Mouse (Mus musculus) neural tube, embryonic 15.5 days (tissue): ENCODE results near the gene Cpne5. TPM values are rescaled to one million over a fixed set of nuclear protein-coding genes. Genes with fewer than 3 reads are reported as not detected.

Experiments used
- ATAC-seq: fragments of 200-750 bp; cut with Nextera tagmentation; 2 replicates; pipeline ENCODE4 v1.8.0; 2017; ENCODE audit warnings: mild to moderate bottlenecking, moderate TSS enrichment, moderate library complexity; ENCODE audit not compliant: low FRiP score
- H3K27ac ChIP-seq: fragments of 300-500 bp; sonication (generic); replicated peaks from 2 replicates; pipeline ENCODE4 v1.5.1; 2015; ENCODE audit warnings: mild to moderate bottlenecking, inconsistent platforms
- H3K27me3 ChIP-seq: fragments of 300-500 bp; sonication (generic); replicated peaks from 2 replicates; pipeline ENCODE4 v1.6.1; 2015; ENCODE audit warnings: inconsistent platforms
- H3K36me3 ChIP-seq: fragments of 300-500 bp; sonication (generic); 2 replicates; pipeline ENCODE4 v1.6.1; 2015; ENCODE audit warnings: inconsistent platforms
- H3K4me1 ChIP-seq: fragments of 300-500 bp; sonication (generic); 2 replicates; pipeline ENCODE4 v1.6.1; 2015; ENCODE audit warnings: inconsistent platforms
- H3K4me2 ChIP-seq: fragments of 300-500 bp; sonication (generic); 2 replicates; pipeline ENCODE4 v1.6.1; 2015; ENCODE audit warnings: inconsistent platforms, mild to moderate bottlenecking, moderate library complexity
- H3K4me3 ChIP-seq: fragments of 300-500 bp; sonication (generic); replicated peaks from 2 replicates; pipeline ENCODE4 v1.5.1; 2015; ENCODE audit warnings: mild to moderate bottlenecking, inconsistent platforms
- H3K9ac ChIP-seq: fragments of 300-500 bp; sonication (generic); replicated peaks from 2 replicates; pipeline ENCODE4 v1.6.1; 2015; ENCODE audit warnings: mild to moderate bottlenecking, inconsistent platforms
- H3K9me3 ChIP-seq: fragments of 300-500 bp; sonication (generic); replicated peaks from 2 replicates; pipeline ENCODE4 v1.6.1; 2016; ENCODE audit warnings: inconsistent platforms
- WGBS: fragments of 180-500 bp; shearing (Covaris S2); methylation state at CpG from one replicate; pipeline ENCODE4 v1.1.7; 2015; ENCODE audit warnings: mixed read lengths; 5-methylcytosine and 5-hydroxymethylcytosine counted together
- polyA plus RNA-seq: library from polyadenylated mRNA; unstranded; fragments of >200 nt; fragmentation: Nextera tagmentation; extraction: Ambion mirVana; gene quantifications from 2 replicates; pipeline ENCODE4 v1.2.1, GENCODE M21; 2015

Cpne5 gene
- polyA plus RNA-seq, 1 experiment from 2014 or later: 61.2 TPM

GRCm38 (mm10) chr17:29147773-29148172 lies 90.2 kb downstream of the Cpne5 start:
- no peaks in the 10 kb centered on the region for H3K9me3 ChIP-seq
- H3K36me3 ChIP-seq: no peaks in the 10 kb centered on the region
- H3K4me2 ChIP-seq: no peak overlapping the region
- H3K9ac ChIP-seq: no peak overlapping the region
- no peaks in the 10 kb centered on the region for H3K27me3 ChIP-seq
- peaks cover 4% of the 10 kb centered on the region; the same call in 1 of the 2 replicates for H3K4me1 ChIP-seq
- no peak overlapping the region for H3K4me3 ChIP-seq
- ATAC-seq: no peak
- no peak overlapping the region for H3K27ac ChIP-seq
- WGBS: 82% methylated on average over 6 of the region's 6 CpGs

GRCm38 (mm10) chr17:29147273-29147672 lies 90.7 kb downstream of the Cpne5 start:
- WGBS: 85% methylated on average over 14 of the region's 14 CpGs
- no peak overlapping the region for H3K27ac ChIP-seq
- ATAC-seq: no peak

DNA sequence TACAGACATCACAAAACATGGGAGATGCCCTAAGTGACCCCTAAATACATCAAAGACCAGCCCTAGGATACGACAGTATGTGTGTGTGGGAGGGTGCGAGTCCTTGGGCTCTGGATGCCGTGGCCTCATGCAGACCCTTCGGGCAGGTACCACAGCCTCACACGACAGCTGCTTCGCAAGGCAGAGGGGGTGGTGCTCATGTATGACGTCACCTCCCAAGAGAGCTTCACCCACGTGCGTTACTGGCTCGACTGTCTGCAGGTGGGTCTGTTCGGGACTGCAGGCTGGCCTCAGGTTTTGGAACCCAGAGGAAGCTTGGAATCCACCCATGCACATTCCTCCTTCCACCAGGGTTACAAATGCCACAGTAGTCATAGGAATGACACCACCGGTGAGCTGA lies 92.9 kb downstream of the Cpne5 start:
- no peak overlapping the region for H3K4me2 ChIP-seq
- no peak for ATAC-seq
- H3K9ac ChIP-seq: no peak overlapping the region
- no peaks in the 10 kb centered on the region for H3K27me3 ChIP-seq
- no peaks in the 10 kb centered on the region for H3K36me3 ChIP-seq
- no peaks in the 10 kb centered on the region for H3K9me3 ChIP-seq
- peaks cover 4% of the 10 kb centered on the region; the same call in 1 of the 2 replicates for H3K4me1 ChIP-seq
- no peak overlapping the region for H3K27ac ChIP-seq
- 89% methylated on average over 12 of the region's 12 CpGs for WGBS
- H3K4me3 ChIP-seq: no peak overlapping the region

More at GRCm38 (mm10) chr17:29147273-29147672, 90.7 kb downstream of the Cpne5 start:
- Histone ChIP-seq H3K9ac (no peak overlapping the region), H3K4me2 (no peak overlapping the region), H3K4me3 (no peak overlapping the region), H3K27me3 (no peaks in the 10 kb centered on the region), H3K9me3 (no peaks in the 10 kb centered on the region), H3K4me1 (peaks cover 4% of the 10 kb centered on the region; the same call in 1 of the 2 replicates), H3K36me3 (no peaks in the 10 kb centered on the region)

DNA sequence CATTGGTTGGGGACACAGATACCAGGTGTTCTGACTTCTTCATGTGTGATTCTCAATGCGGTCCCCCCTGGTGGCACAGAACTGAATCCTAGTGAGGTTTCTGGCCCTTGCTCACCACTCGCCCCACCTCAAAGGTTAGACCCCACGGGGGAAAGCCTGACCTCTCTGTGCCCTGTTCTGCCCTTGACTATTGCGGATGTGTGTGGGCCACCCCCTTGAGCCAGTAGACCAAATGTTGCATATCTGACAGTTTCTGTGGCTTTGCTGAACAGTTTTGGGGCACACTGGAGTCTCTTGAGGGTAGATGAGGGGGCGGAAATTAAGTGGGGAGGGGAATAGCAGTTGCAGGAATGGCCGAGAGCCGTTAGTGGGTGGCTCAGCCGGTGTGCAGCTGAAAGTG lies 94.7 kb downstream of the Cpne5 start:
- no peaks in the 10 kb centered on the region for H3K4me1 ChIP-seq
- no peak overlapping the region for H3K4me2 ChIP-seq
- H3K36me3 ChIP-seq: no peaks in the 10 kb centered on the region
- H3K4me3 ChIP-seq: no peak overlapping the region
- no peaks in the 10 kb centered on the region for H3K27me3 ChIP-seq
- no peaks in the 10 kb centered on the region for H3K9me3 ChIP-seq
- WGBS: 84% methylated on average over 8 of the region's 8 CpGs
- H3K9ac ChIP-seq: no peak overlapping the region
- H3K27ac ChIP-seq: no peak overlapping the region
- ATAC-seq: no peak

DNA sequence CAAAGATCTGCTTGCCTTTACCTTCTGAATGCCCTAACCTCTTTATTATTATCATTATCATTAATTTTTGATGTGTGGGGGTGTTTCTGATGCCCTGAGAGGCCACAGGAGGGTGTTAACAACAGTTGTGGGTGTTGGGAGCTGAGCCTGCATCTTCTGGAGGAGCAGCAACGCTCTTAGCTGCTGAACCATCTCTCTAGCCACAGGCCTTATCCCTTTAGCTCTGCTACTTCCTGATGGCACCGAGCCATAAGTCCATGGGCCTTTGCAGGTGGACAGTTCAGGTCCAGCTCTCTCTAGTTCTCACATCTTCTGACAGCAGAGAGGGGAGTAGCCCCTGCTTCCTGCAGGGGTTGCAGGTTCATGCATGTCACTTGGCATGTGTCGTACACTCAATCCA lies 96.4 kb downstream of the Cpne5 start:
- Histone ChIP-seq H3K9me3 (no peaks in the 10 kb centered on the region), H3K27ac (no peak overlapping the region), H3K4me2 (no peak overlapping the region), H3K4me3 (no peak overlapping the region), H3K36me3 (no peaks in the 10 kb centered on the region), H3K4me1 (no peaks in the 10 kb centered on the region), H3K9ac (no peak overlapping the region), H3K27me3 (no peaks in the 10 kb centered on the region)
- 95% methylated on average over 3 of the region's 3 CpGs for WGBS
- ATAC-seq: no peak

DNA sequence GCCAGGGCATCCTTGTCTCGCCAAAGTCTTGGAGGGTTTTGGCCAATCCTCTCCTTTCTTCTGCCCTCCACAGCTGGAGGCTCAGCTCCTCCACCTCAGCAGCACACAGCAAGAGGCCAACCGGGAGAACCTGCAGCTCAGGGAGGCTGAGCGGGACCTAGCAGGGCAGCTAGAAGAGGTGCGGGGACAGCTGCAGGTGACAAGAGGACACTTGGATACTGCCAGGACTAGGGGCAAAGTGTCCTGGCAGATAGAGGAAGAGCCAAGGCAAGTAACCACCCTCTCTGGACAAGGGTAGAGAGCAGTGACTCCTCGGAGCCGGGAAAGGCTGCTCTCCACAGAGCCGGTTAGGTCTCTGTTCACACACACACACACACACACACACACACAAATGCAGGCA lies 100.1 kb downstream of the Cpne5 start:
- no peak for ATAC-seq
- Histone ChIP-seq H3K4me2 (no peak overlapping the region), H3K27me3 (no peaks in the 10 kb centered on the region), H3K9ac (no peak overlapping the region), H3K27ac (no peak overlapping the region), H3K4me1 (no peaks in the 10 kb centered on the region), H3K9me3 (no peaks in the 10 kb centered on the region), H3K4me3 (no peak overlapping the region), H3K36me3 (no peaks in the 10 kb centered on the region)
- WGBS: 87% methylated on average over 7 of the region's 7 CpGs

GRCm38 (mm10) chr17:29136236-29136635 lies 101.7 kb downstream of the Cpne5 start:
- Histone ChIP-seq H3K27ac (no peak overlapping the region), H3K36me3 (no peaks in the 10 kb centered on the region), H3K4me1 (no peaks in the 10 kb centered on the region), H3K9me3 (no peaks in the 10 kb centered on the region), H3K27me3 (no peaks in the 10 kb centered on the region), H3K9ac (no peak overlapping the region), H3K4me3 (no peak overlapping the region), H3K4me2 (no peak overlapping the region)
- WGBS: 76% methylated on average over 6 of the region's 6 CpGs
- ATAC-seq: no peak

GRCm38 (mm10) chr17:29135066-29135465 lies 102.9 kb downstream of the Cpne5 start:
- no peak overlapping the region for H3K27ac ChIP-seq
- H3K4me3 ChIP-seq: no peak overlapping the region
- no peak for ATAC-seq
- H3K36me3 ChIP-seq: no peaks in the 10 kb centered on the region
- H3K27me3 ChIP-seq: no peaks in the 10 kb centered on the region
- no peaks in the 10 kb centered on the region for H3K9me3 ChIP-seq
- no peak overlapping the region for H3K9ac ChIP-seq
- no peaks in the 10 kb centered on the region for H3K4me1 ChIP-seq
- H3K4me2 ChIP-seq: no peak overlapping the region
- 76% methylated on average over 5 of the region's 5 CpGs for WGBS

DNA sequence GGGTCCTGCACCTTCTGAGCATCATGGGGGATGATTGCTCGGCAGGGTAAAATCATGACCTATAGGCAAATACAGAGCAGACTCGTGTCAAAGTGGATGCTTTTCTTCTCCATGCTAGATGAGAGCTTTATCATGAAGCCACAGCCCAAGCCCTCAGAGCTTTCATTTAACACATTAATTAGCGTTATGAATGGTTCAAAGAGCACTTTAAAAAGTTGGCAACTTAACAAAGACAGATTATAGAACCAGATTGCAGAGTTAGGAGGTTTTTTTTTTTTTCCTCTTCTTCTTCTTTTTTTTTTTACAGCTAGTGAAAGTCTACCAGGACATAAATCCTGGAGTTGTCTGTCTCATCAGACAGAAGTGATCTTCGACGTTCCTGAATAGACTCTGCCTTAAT lies 108.6 kb downstream of the Cpne5 start:
- WGBS: 33% methylated on average over 5 of the region's 5 CpGs
- H3K4me1 ChIP-seq: no peaks in the 10 kb centered on the region

GRCm38 (mm10) chr17:29126561-29126960 lies 111.4 kb downstream of the Cpne5 start:
- H3K27me3 ChIP-seq: no peaks in the 10 kb centered on the region
- H3K4me2 ChIP-seq: no peak overlapping the region
- H3K4me1 ChIP-seq: no peaks in the 10 kb centered on the region
- no peak overlapping the region for H3K27ac ChIP-seq
- no peak overlapping the region for H3K4me3 ChIP-seq
- H3K36me3 ChIP-seq: no peaks in the 10 kb centered on the region
- ATAC-seq: no peak
- no peak overlapping the region for H3K9ac ChIP-seq
- no peaks in the 10 kb centered on the region for H3K9me3 ChIP-seq
- 96% methylated on average over 3 of the region's 3 CpGs for WGBS

More for the DNA sequence above, 108.6 kb downstream of the Cpne5 start:
- no peak for ATAC-seq
- no peaks in the 10 kb centered on the region for H3K9me3 ChIP-seq
- no peak overlapping the region for H3K27ac ChIP-seq
- H3K4me3 ChIP-seq: no peak overlapping the region
- H3K4me2 ChIP-seq: no peak overlapping the region
- H3K36me3 ChIP-seq: no peaks in the 10 kb centered on the region
- no peak overlapping the region for H3K9ac ChIP-seq
- H3K27me3 ChIP-seq: no peaks in the 10 kb centered on the region

DNA sequence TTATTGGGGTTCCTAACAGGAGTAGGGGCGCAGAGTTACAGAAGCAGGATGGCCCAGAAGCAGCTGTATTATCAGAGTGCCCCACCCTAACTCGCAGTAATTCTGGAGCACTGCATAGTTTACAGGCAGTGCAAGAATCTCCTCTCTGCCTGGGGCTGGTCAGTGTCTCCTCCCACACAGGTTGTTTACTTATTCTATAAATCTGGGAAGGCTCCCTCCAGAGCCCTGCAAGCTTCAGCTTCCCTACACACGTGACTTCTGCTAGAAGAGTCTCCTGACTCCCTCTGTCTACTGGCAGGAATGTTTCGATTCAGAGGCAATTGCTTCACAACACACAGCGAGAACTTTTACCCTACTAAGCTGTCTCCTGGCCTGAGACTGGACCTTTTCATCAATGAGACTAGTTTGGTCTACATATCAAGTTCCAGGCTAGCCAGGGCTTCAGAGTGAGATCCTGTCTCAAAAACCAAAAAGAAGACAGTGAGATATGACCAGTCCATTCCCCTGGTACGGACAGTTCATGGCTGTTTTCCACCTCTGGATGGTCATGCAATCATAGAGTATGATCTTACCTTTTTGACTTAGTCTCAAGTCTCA lies 114.3 kb downstream of the Cpne5 start:
- no peak overlapping the region for H3K4me3 ChIP-seq
- WGBS: 74% methylated on average over 6 of the region's 6 CpGs
- H3K27me3 ChIP-seq: no peaks in the 10 kb centered on the region
- H3K27ac ChIP-seq: no peak overlapping the region
- H3K9ac ChIP-seq: no peak overlapping the region
- H3K4me1 ChIP-seq: no peaks in the 10 kb centered on the region
- no peaks in the 10 kb centered on the region for H3K9me3 ChIP-seq
- no peak overlapping the region for H3K4me2 ChIP-seq
- ATAC-seq: no peak
- no peaks in the 10 kb centered on the region for H3K36me3 ChIP-seq

DNA sequence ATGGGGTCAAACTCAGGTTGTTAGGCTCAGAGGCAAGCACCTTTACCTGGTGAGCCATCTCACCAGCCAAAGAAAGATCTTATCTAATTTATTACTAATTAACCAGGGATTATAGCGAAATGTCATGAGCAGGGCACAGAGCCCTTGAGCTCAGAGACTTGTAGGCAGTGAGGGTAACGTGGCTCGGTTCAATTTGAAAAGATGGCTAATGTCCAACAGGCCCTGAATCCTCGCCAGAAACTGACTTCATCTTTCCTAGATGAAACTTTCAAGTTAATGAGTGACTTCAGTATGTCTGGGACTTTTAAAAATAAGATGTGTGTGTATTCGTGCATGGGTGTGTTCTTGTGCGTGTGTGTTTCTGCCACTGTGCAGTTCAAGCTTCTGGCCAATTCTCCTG lies 115.2 kb downstream of the Cpne5 start:
- H3K9me3 ChIP-seq: no peaks in the 10 kb centered on the region
- H3K27me3 ChIP-seq: no peaks in the 10 kb centered on the region
- no peak overlapping the region for H3K4me3 ChIP-seq
- no peak overlapping the region for H3K27ac ChIP-seq
- no peaks in the 10 kb centered on the region for H3K36me3 ChIP-seq
- no peak overlapping the region for H3K4me2 ChIP-seq
- H3K9ac ChIP-seq: no peak overlapping the region
- no peak for ATAC-seq
- 76% methylated on average over 6 of the region's 6 CpGs for WGBS
- H3K4me1 ChIP-seq: no peaks in the 10 kb centered on the region

DNA sequence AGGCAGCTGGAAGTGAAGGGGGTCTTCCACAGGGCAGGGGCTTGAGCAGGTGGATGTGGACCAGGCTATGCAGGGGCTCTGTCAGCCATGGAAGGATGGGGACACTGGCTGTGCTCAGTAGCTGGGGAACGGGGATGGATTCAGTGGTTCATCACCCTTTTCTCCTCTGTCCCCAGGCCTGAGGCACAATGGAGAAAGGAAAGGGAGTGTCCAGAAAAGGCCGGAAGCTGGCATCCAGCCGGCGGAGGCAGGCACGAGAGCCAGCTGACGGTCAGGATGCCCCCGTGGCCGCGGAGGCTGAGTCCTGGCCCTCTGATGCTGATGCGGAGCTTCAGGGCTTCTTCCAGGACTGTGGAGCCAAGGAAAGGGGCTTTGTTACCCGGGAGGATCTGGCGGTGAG lies 117.3 kb downstream of the Cpne5 start:
- no peaks in the 10 kb centered on the region for H3K4me1 ChIP-seq
- no peaks in the 10 kb centered on the region for H3K27me3 ChIP-seq
- H3K9ac ChIP-seq: no peak overlapping the region
- WGBS: 60% methylated on average over 12 of the region's 12 CpGs
- no peak for ATAC-seq
- H3K9me3 ChIP-seq: no peaks in the 10 kb centered on the region
- no peak overlapping the region for H3K4me2 ChIP-seq
- H3K27ac ChIP-seq: no peak overlapping the region
- H3K4me3 ChIP-seq: no peak overlapping the region
- H3K36me3 ChIP-seq: no peaks in the 10 kb centered on the region
